Mouse (Mus musculus) neural tube, embryonic 15.5 days (tissue): ENCODE measurements around the gene Nol8. TPM values are rescaled to one million over a fixed set of nuclear protein-coding genes. Genes with fewer than 3 reads are reported as not detected.

Source experiments
- ATAC-seq: fragments of 200-750 bp; cut with Nextera tagmentation; 2 replicates; pipeline ENCODE4 v1.8.0; 2017; ENCODE audit warnings: mild to moderate bottlenecking, moderate TSS enrichment, moderate library complexity; ENCODE audit not compliant: low FRiP score
- H3K27ac ChIP-seq: fragments of 300-500 bp; sonication (generic); replicated peaks from 2 replicates; pipeline ENCODE4 v1.5.1; 2015; ENCODE audit warnings: mild to moderate bottlenecking, inconsistent platforms
- H3K27me3 ChIP-seq: fragments of 300-500 bp; sonication (generic); replicated peaks from 2 replicates; pipeline ENCODE4 v1.6.1; 2015; ENCODE audit warnings: inconsistent platforms
- H3K36me3 ChIP-seq: fragments of 300-500 bp; sonication (generic); 2 replicates; pipeline ENCODE4 v1.6.1; 2015; ENCODE audit warnings: inconsistent platforms
- H3K4me1 ChIP-seq: fragments of 300-500 bp; sonication (generic); 2 replicates; pipeline ENCODE4 v1.6.1; 2015; ENCODE audit warnings: inconsistent platforms
- H3K4me2 ChIP-seq: fragments of 300-500 bp; sonication (generic); 2 replicates; pipeline ENCODE4 v1.6.1; 2015; ENCODE audit warnings: inconsistent platforms, mild to moderate bottlenecking, moderate library complexity
- H3K4me3 ChIP-seq: fragments of 300-500 bp; sonication (generic); replicated peaks from 2 replicates; pipeline ENCODE4 v1.5.1; 2015; ENCODE audit warnings: mild to moderate bottlenecking, inconsistent platforms
- H3K9ac ChIP-seq: fragments of 300-500 bp; sonication (generic); replicated peaks from 2 replicates; pipeline ENCODE4 v1.6.1; 2015; ENCODE audit warnings: mild to moderate bottlenecking, inconsistent platforms
- H3K9me3 ChIP-seq: fragments of 300-500 bp; sonication (generic); replicated peaks from 2 replicates; pipeline ENCODE4 v1.6.1; 2016; ENCODE audit warnings: inconsistent platforms
- WGBS: fragments of 180-500 bp; shearing (Covaris S2); methylation state at CpG from one replicate; pipeline ENCODE4 v1.1.7; 2015; ENCODE audit warnings: mixed read lengths; 5-methylcytosine and 5-hydroxymethylcytosine counted together
- polyA plus RNA-seq: library from polyadenylated mRNA; unstranded; fragments of >200 nt; fragmentation: Nextera tagmentation; extraction: Ambion mirVana; gene quantifications from 2 replicates; pipeline ENCODE4 v1.2.1, GENCODE M21; 2015

Nol8 gene
- polyA plus RNA-seq, 1 experiment from 2014 or later, result 15.6 TPM

GRCm38 (mm10) chr13:49706032-49706690 is 53.3 kb downstream of the Nol8 start:
- H3K9me3 ChIP-seq, result no peaks in the 10 kb centered on the region
- no peaks in the 10 kb centered on the region for H3K27me3 ChIP-seq
- H3K27ac ChIP-seq, result no peak overlapping the region
- H3K4me3 ChIP-seq, result no peak overlapping the region
- no peak overlapping the region for H3K4me2 ChIP-seq
- no peak overlapping the region for H3K9ac ChIP-seq
- peaks cover 86% of the 10 kb centered on the region for H3K36me3 ChIP-seq
- peak; percentile 47; the same call in 1 of the 2 replicates for ATAC-seq
- WGBS, result 36% methylated on average over 3 of the region's 3 CpGs
- H3K4me1 ChIP-seq, result 0 out of 2 replicates have a peak, but pooled peaks cover 4% of the 10 kb centered on the region

DNA sequence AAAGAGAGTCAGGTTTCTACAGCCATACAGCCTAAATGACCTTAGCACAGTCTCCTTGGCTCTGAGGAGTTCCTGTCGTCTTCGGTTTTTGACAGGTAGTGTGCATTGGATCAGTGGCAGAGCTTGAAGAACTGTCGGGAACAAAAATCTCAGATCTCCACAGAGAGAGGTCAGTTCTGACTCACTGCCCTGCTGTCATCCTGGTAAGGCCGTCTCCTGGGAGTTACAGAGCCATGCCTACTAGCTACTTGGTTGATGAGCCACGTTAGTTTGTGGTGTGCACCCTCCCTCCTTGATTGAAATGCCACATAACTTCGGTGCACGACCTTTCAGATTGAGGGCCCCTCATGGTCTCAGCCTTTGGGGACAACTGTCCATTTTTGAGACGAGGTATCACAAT is 55.4 kb downstream of the Nol8 start:
- ATAC-seq, result no peak
- Histone ChIP-seq H3K27ac (no peak overlapping the region), H3K4me3 (no peak overlapping the region), H3K27me3 (no peaks in the 10 kb centered on the region), H3K4me1 (0 out of 2 replicates have a peak, but pooled peaks cover 4% of the 10 kb centered on the region), H3K4me2 (no peak overlapping the region), H3K36me3 (peaks cover 85% of the 10 kb centered on the region), H3K9ac (no peak overlapping the region), H3K9me3 (no peaks in the 10 kb centered on the region)
- WGBS, result 89% methylated on average over 8 of the region's 8 CpGs

DNA sequence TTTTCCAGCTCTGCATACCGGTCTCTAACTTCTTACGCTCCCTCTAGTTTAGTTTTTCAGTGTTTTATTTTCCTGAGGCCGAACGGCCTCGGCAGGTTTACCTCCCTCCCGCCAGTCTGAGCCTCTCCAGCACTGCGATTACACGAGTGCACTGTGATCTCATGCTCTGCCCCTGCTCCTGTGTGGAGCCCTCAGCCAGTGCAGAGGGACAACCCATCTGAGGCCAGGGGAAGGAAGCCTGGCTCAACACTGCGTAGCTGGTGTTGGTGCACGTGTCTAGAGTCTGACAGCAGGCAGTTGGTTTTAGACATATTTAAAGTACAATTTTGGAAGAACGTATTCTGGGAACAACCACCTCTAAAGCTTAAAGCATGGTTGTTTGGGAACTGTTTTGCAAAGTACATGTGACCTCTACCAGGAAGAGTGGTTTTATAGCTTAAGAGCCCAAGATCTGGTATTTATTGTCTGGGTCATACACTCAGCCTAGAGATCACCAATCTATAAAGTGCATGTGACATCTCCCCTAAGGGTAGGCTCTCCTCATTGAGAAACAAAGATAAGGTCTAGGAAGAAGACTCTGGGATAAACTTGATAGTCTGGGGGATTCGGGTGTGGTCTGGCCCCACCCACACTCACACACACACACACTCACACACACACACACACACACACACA is 59.3 kb downstream of the Nol8 start:
- Histone ChIP-seq H3K27ac (no peak overlapping the region), H3K4me3 (no peak overlapping the region), H3K9me3 (no peaks in the 10 kb centered on the region), H3K4me2 (no peak overlapping the region), H3K4me1 (no peaks in the 10 kb centered on the region), H3K36me3 (peaks cover 82% of the 10 kb centered on the region), H3K27me3 (no peaks in the 10 kb centered on the region), H3K9ac (no peak overlapping the region)
- no peak for ATAC-seq
- 94% methylated on average over 12 of the region's 12 CpGs for WGBS

DNA sequence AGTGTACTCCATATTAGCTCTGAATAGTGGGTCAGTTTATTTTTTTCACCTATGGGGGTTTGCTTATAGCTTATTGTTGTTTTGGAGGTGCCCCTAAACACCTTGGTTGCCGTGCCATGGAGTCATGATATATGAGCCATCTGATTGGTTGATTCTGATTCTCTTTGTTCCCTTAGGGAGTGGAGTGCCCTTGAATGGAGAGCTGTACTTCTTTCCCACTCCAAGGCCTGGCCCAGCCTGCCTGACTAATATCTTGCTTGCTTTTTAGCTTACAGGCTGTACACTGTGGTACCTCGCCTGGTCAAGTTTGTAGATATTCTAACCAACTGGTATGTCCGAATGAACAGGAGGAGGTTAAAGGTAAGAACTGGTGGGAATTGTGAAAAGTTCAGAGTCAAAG is 66.4 kb downstream of the Nol8 start:
- Histone ChIP-seq H3K4me2 (no peak overlapping the region), H3K4me3 (no peak overlapping the region), H3K36me3 (peaks cover 96% of the 10 kb centered on the region), H3K27me3 (no peaks in the 10 kb centered on the region), H3K9ac (no peak overlapping the region), H3K9me3 (no peaks in the 10 kb centered on the region), H3K4me1 (no peaks in the 10 kb centered on the region), H3K27ac (no peak overlapping the region)
- ATAC-seq, result no peak
- 91% methylated on average over 3 of the region's 3 CpGs for WGBS

Other genes with a start within 250 kb of the Nol8 start
- gene Ippk, start 231.8 kb upstream of the Nol8 start, polyA plus RNA-seq, result 13.1 and 13.6 TPM in 2 replicates
- gene Tes3-ps, start 159.8 kb upstream of the Nol8 start, polyA plus RNA-seq, result 0.58 and 0.72 TPM in 2 replicates
- gene Ecm2, start 148.3 kb upstream of the Nol8 start, polyA plus RNA-seq, result 1.9 and 2.2 TPM in 2 replicates
- gene Aspn, start 108.6 kb upstream of the Nol8 start, polyA plus RNA-seq, result 6.1 and 6.5 TPM in 2 replicates
- 0.70 and 1.00 TPM in 2 replicates for gene Omd, start 70.6 kb upstream of the Nol8 start, polyA plus RNA-seq
- 17.8 and 20.1 TPM in 2 replicates for gene Ogn, start 45.0 kb upstream of the Nol8 start, polyA plus RNA-seq
- 5.1 and 9.2 TPM in 2 replicates for gene Cenpp, start 293 bp upstream of the Nol8 start, polyA plus RNA-seq
- gene Iars, start 29.0 kb downstream of the Nol8 start, polyA plus RNA-seq, result 49.8 and 54.3 TPM in 2 replicates
- gene Gm30302, start 145.9 kb downstream of the Nol8 start, polyA plus RNA-seq, result not detected in 2 replicates